Mouse (Mus musculus): Measurements from ENCODE around the gene Tmem245. TPM values are rescaled to one million over a fixed set of nuclear protein-coding genes. Genes with fewer than 3 reads are reported as not detected.

Tmem245 gene
- total and polyA plus RNA-seq, 2 experiments from 2014 or later: 9.8 to 24.7 TPM

GRCm38 (mm10) chr4:56963687-56964086 lies 16.4 kb upstream of the Tmem245 start:
- DNase-seq (no peak), ATAC-seq (no peak)
- Histone ChIP-seq H3K9ac (no peak overlapping the region), H3K27ac (ENCODE audit: low read depth, low read length) (no peak overlapping the region), H3K36me3 (ENCODE audit: insufficient read depth) (peaks cover 41% of the 10 kb centered on the region), H3K4me3 (ENCODE audit: low read depth, low read length) (no peak overlapping the region), H3K9me3 (ENCODE audit: low read length) (no peaks in the 10 kb centered on the region), H3K4me1 (ENCODE audit: insufficient read depth) (no peaks in the 10 kb centered on the region), H3K4me2 (ENCODE audit: low read depth) (no peak overlapping the region), H3K27me3 (ENCODE audit: insufficient read depth, low read length) (no peaks in the 10 kb centered on the region)
- TF ChIP-seq CTCF (IDR thresholded peaks at IDR 0.05; ENCODE audit: low read depth): no peak
- 93% methylated on average over 6 of the region's 6 CpGs for WGBS

DNA sequence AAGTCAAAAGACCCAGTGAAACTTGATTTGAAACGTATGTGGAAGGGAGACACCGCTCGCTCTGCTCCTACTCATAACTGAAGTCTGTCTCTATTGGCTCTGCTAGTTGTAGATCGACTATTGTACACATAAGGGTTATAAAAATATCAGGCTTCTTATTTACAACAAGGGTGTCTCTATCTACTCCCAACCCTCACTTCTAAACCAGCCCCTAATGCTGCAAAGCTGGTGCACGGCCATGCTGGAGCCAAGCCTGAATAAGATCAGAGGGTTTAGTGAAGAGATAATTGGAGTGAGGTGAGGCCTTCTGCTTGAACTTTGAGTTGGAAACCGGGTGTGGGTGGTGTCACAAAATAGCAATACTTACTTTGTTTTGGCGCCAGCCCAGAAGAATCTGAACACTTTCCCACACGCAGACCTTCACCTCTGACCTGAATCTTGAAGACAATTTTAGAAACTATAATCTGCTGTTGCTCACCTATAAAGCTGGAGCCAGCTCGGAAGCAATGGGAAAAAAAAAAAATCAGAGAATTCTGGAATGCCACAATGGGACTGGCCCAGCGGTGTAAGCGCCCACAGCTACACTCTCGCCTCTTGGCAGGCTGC lies 14.2 kb upstream of the Tmem245 start:
- no peak for ATAC-seq
- Histone ChIP-seq H3K9me3 (ENCODE audit: low read length) (no peaks in the 10 kb centered on the region), H3K27me3 (ENCODE audit: insufficient read depth, low read length) (no peaks in the 10 kb centered on the region), H3K9ac (no peak overlapping the region), H3K36me3 (ENCODE audit: insufficient read depth) (peaks cover 27% of the 10 kb centered on the region), H3K27ac (ENCODE audit: low read depth, low read length) (no peak overlapping the region), H3K4me2 (ENCODE audit: low read depth) (no peak overlapping the region), H3K4me1 (ENCODE audit: insufficient read depth) (no peaks in the 10 kb centered on the region), H3K4me3 (ENCODE audit: low read depth, low read length) (no peak overlapping the region)
- TF ChIP-seq CTCF (IDR thresholded peaks at IDR 0.05; ENCODE audit: low read depth): no peak
- DNase-seq: no peak
- WGBS: 83% methylated on average over 12 of the region's 12 CpGs

GRCm38 (mm10) chr4:56957518-56957917 lies 10.3 kb upstream of the Tmem245 start:
- DNase-seq: no peak
- ATAC-seq: no peak
- TF ChIP-seq CTCF (IDR thresholded peaks at IDR 0.05; ENCODE audit: low read depth): no peak
- no peaks in the 10 kb centered on the region for H3K4me1 ChIP-seq (ENCODE audit: insufficient read depth)
- no peak overlapping the region for H3K9ac ChIP-seq
- H3K9me3 ChIP-seq (ENCODE audit: low read length): no peaks in the 10 kb centered on the region
- 70% methylated on average over 9 of the region's 9 CpGs for WGBS
- H3K4me2 ChIP-seq (ENCODE audit: low read depth): no peak overlapping the region
- no peak overlapping the region for H3K27ac ChIP-seq (ENCODE audit: low read depth, low read length)
- H3K36me3 ChIP-seq (ENCODE audit: insufficient read depth): peaks cover 16% of the 10 kb centered on the region
- H3K27me3 ChIP-seq (ENCODE audit: insufficient read depth, low read length): no peaks in the 10 kb centered on the region
- no peak overlapping the region for H3K4me3 ChIP-seq (ENCODE audit: low read depth, low read length)

- H3K9ac ChIP-seq: no peak overlapping the region
- H3K4me2 ChIP-seq (ENCODE audit: low read depth): no peak overlapping the region
- ATAC-seq (no peak), DNase-seq (no peak)
- H3K4me3 ChIP-seq (ENCODE audit: low read depth, low read length): no peak overlapping the region
- no peak overlapping the region for H3K27ac ChIP-seq (ENCODE audit: low read depth, low read length)
- WGBS: 72% methylated on average over 6 of the region's 6 CpGs
- H3K36me3 ChIP-seq (ENCODE audit: insufficient read depth): no peaks in the 10 kb centered on the region
- H3K9me3 ChIP-seq (ENCODE audit: low read length): no peaks in the 10 kb centered on the region
- H3K4me1 ChIP-seq (ENCODE audit: insufficient read depth): no peaks in the 10 kb centered on the region
- TF ChIP-seq CTCF (IDR thresholded peaks at IDR 0.05; ENCODE audit: low read depth): no peak
- no peaks in the 10 kb centered on the region for H3K27me3 ChIP-seq (ENCODE audit: insufficient read depth, low read length)
Measured at GRCm38 (mm10) chr4:56953235-56953634, 6.0 kb upstream of the Tmem245 start.

- no peak overlapping the region for H3K27ac ChIP-seq (ENCODE audit: low read depth, low read length)
- WGBS: 86% methylated on average over 3 of the region's 3 CpGs
- no peaks in the 10 kb centered on the region for H3K4me1 ChIP-seq (ENCODE audit: insufficient read depth)
- DNase-seq (no peak), ATAC-seq (no peak)
- H3K9me3 ChIP-seq (ENCODE audit: low read length): no peaks in the 10 kb centered on the region
- H3K4me2 ChIP-seq (ENCODE audit: low read depth): no peak overlapping the region
- TF ChIP-seq CTCF (IDR thresholded peaks at IDR 0.05; ENCODE audit: low read depth): no peak
- no peaks in the 10 kb centered on the region for H3K27me3 ChIP-seq (ENCODE audit: insufficient read depth, low read length)
- no peak overlapping the region for H3K4me3 ChIP-seq (ENCODE audit: low read depth, low read length)
- H3K9ac ChIP-seq: no peak overlapping the region
- H3K36me3 ChIP-seq (ENCODE audit: insufficient read depth): no peaks in the 10 kb centered on the region
Measured at GRCm38 (mm10) chr4:56951701-56952100, 4.5 kb upstream of the Tmem245 start.

GRCm38 (mm10) chr4:56949494-56949893 lies 2.3 kb upstream of the Tmem245 start:
- ATAC-seq (no peak), DNase-seq (no peak)
- H3K9ac ChIP-seq: no peak overlapping the region
- H3K27me3 ChIP-seq (ENCODE audit: insufficient read depth, low read length): no peaks in the 10 kb centered on the region
- no peaks in the 10 kb centered on the region for H3K9me3 ChIP-seq (ENCODE audit: low read length)
- no peaks in the 10 kb centered on the region for H3K36me3 ChIP-seq (ENCODE audit: insufficient read depth)
- no peak overlapping the region for H3K4me2 ChIP-seq (ENCODE audit: low read depth)
- H3K4me3 ChIP-seq (ENCODE audit: low read depth, low read length): no peak overlapping the region
- H3K4me1 ChIP-seq (ENCODE audit: insufficient read depth): peaks cover 7% of the 10 kb centered on the region
- no peak for TF ChIP-seq CTCF (IDR thresholded peaks at IDR 0.05; ENCODE audit: low read depth)
- WGBS: 67% methylated on average over 6 of the region's 6 CpGs
- H3K27ac ChIP-seq (ENCODE audit: low read depth, low read length): no peak overlapping the region

- peak; percentile 6 for DNase-seq
- no peak for TF ChIP-seq CTCF (IDR thresholded peaks at IDR 0.05; ENCODE audit: low read depth)
Measured at GRCm38 (mm10) chr4:56946180-56946579, 1.1 kb downstream of the Tmem245 start.

More at GRCm38 (mm10) chr4:56946180-56946579, 1.1 kb downstream of the Tmem245 start:
- Histone ChIP-seq H3K4me1 (ENCODE audit: insufficient read depth) (peaks cover 7% of the 10 kb centered on the region), H3K4me2 (ENCODE audit: low read depth) (peak overlapping the region; percentile 93), H3K36me3 (ENCODE audit: insufficient read depth) (no peaks in the 10 kb centered on the region), H3K9me3 (ENCODE audit: low read length) (no peaks in the 10 kb centered on the region), H3K4me3 (ENCODE audit: low read depth, low read length) (peak overlapping the region; percentile 92), H3K9ac (peak overlapping the region; percentile 83), H3K27me3 (ENCODE audit: insufficient read depth, low read length) (no peaks in the 10 kb centered on the region), H3K27ac (ENCODE audit: low read depth, low read length) (no peak overlapping the region)
- WGBS: under 1% methylated on average over 14 of the region's 14 CpGs
- ATAC-seq: no peak

All from forebrain, postnatal 0 days (tissue).